Mouse (Mus musculus): ENCODE measurements around the gene Stn1.
A peak's percentile ranks its signal among the peaks of the same experiment; 100 is the strongest.

Stn1 gene

GRCm38 (mm10) chr19:47510135-47510472, 27.2 kb downstream of the Stn1 start:
- DNase-seq (ENCODE audit: low spot score in 2 of 2): no peak

- no peak for DNase-seq (ENCODE audit: low spot score in 2 of 2)
Measured at GRCm38 (mm10) chr19:47508771-47509281, 28.5 kb downstream of the Stn1 start.

GRCm38 (mm10) chr19:47508191-47508590, 29.1 kb downstream of the Stn1 start:
- no peak for DNase-seq (ENCODE audit: low spot score in 2 of 2)

GRCm38 (mm10) chr19:47507128-47508121, 29.9 kb downstream of the Stn1 start:
- peak in 1 of 2 experiments; percentile 62 for DNase-seq (ENCODE audit: low spot score in 2 of 2)

- no peak for DNase-seq (ENCODE audit: low spot score in 2 of 2)
Measured at GRCm38 (mm10) chr19:47503625-47504024, 33.7 kb downstream of the Stn1 start.

- DNase-seq (ENCODE audit: low spot score in 2 of 2): no peak
Measured at GRCm38 (mm10) chr19:47502563-47502962, 34.7 kb downstream of the Stn1 start.

GRCm38 (mm10) chr19:47500389-47501011, 36.8 kb downstream of the Stn1 start:
- no peak for DNase-seq (ENCODE audit: low spot score in 2 of 2)

- no peak for DNase-seq (ENCODE audit: low spot score in 2 of 2)
Measured at GRCm38 (mm10) chr19:47499841-47500240, 37.5 kb downstream of the Stn1 start.

GRCm38 (mm10) chr19:47498942-47499341, 38.4 kb downstream of the Stn1 start:
- no peak for DNase-seq (ENCODE audit: low spot score in 2 of 2)

GRCm38 (mm10) chr19:47497736-47498135, 39.6 kb downstream of the Stn1 start:
- DNase-seq (ENCODE audit: low spot score in 2 of 2): no peak

- no peak for DNase-seq (ENCODE audit: low spot score in 2 of 2)
Measured at GRCm38 (mm10) chr19:47497313-47497712, 40.0 kb downstream of the Stn1 start.

- no peak for DNase-seq (ENCODE audit: low spot score in 2 of 2)
Measured at GRCm38 (mm10) chr19:47493017-47493997, 44.0 kb downstream of the Stn1 start.

- no peak for DNase-seq (ENCODE audit: low spot score in 2 of 2)
Measured at GRCm38 (mm10) chr19:47492422-47492821, 44.9 kb downstream of the Stn1 start.

- DNase-seq (ENCODE audit: low spot score in 2 of 2): no peak
Measured at GRCm38 (mm10) chr19:47491853-47492252, 45.5 kb downstream of the Stn1 start.

GRCm38 (mm10) chr19:47489233-47489632, 48.1 kb downstream of the Stn1 start:
- no peak for DNase-seq (ENCODE audit: low spot score in 2 of 2)

GRCm38 (mm10) chr19:47488250-47488649, 49.1 kb downstream of the Stn1 start:
- DNase-seq (ENCODE audit: low spot score in 2 of 2): no peak

GRCm38 (mm10) chr19:47487572-47487971, 49.7 kb downstream of the Stn1 start:
- DNase-seq (ENCODE audit: low spot score in 2 of 2): no peak

- DNase-seq (ENCODE audit: low spot score in 2 of 2): no peak
Measured at GRCm38 (mm10) chr19:47485997-47486566, 51.2 kb downstream of the Stn1 start.

GRCm38 (mm10) chr19:47484110-47484509, 53.2 kb downstream of the Stn1 start:
- no peak for DNase-seq (ENCODE audit: low spot score in 2 of 2)

- no peak for DNase-seq (ENCODE audit: low spot score in 2 of 2)
Measured at GRCm38 (mm10) chr19:47483346-47483745, 54.0 kb downstream of the Stn1 start.

GRCm38 (mm10) chr19:47473453-47473852, 63.9 kb downstream of the Stn1 start:
- no peak for DNase-seq (ENCODE audit: low spot score in 2 of 2)

Measured in frontal cortex, postnatal 10 days (tissue).